Mouse (Mus musculus): Measurements from ENCODE around the gene Npy4r. TPM values are rescaled to one million over a fixed set of nuclear protein-coding genes. Genes with fewer than 3 reads are reported as not detected.

Npy4r gene
- polyA plus RNA-seq, 1 experiment from 2014 or later = not detected

DNA sequence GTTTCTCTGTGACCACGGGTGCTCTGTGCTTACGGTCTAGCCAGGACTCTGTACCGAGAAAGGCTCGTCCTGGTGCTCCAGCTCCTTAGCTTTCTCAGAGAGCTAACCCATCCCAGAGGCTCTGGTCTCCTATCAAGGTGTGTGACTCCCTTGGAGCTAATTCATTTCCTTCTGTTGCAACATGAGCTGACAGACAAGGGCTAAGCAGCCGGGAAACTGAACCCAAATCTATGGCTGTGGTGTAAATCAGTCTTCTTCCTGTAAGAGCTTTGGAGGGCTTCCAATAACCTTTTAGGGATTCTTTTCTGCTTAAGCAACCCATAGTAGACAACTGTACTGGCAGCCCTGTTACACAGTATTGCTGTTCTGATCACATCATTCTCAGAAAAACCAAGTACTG, 49.7 kb downstream of the Npy4r start, which contains the start of gene A630023A22Rik:
TSS of gene A630023A22Rik (minus strand) at position 154 of the 400 bp plus-strand sequence.
- 84% methylated on average over 5 of the region's 5 CpGs for WGBS
- no peak for DNase-seq (ENCODE audit: low spot score, missing footprints)
- no peaks in the 10 kb centered on the region for H3K9me3 ChIP-seq (ENCODE audit: control insufficient read depth, low read length)
- no peak within 1 kb of the TSS for H3K27ac ChIP-seq (ENCODE audit: low read depth, low read length)
- H3K4me1 ChIP-seq (ENCODE audit: control insufficient read depth, insufficient read depth, low read length) = no peaks in the 10 kb centered on the region
- H3K27me3 ChIP-seq (ENCODE audit: control insufficient read depth, insufficient read depth, low read length) = no peaks in the 10 kb centered on the region
- H3K4me2 ChIP-seq = no peak within 1 kb of the TSS
- no peak for ATAC-seq (ENCODE audit: low FRiP score)
- H3K4me3 ChIP-seq (ENCODE audit: low read depth, low read length) = no peak within 1 kb of the TSS
- H3K36me3 ChIP-seq (ENCODE audit: control insufficient read depth, insufficient read depth, low read length) = no peaks in the 10 kb centered on the region
- H3K9ac ChIP-seq (ENCODE audit: low read length) = no peak within 1 kb of the TSS

DNA sequence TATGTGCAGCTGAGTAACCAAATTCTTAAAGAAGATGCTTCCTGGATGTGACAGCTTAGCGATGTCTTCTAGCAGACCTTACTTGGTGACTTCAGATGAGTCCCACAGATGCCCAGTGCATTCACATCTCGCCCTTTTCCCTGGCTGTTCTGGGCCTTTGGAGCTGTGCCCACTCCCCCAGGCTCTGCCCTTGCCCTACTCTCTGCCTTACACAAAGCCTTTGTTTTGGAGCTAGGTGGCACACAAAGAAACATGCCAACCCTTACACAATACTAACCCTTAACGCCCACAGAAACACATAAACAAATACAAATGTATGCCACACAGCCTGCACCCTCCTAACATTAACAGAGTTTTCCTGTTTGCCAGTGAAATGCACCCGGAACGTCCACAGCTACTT, 56.1 kb downstream of the Npy4r start:
- Histone ChIP-seq H3K4me2 (no peak overlapping the region), H3K27ac (ENCODE audit: low read depth, low read length) (no peak overlapping the region), H3K4me1 (ENCODE audit: control insufficient read depth, insufficient read depth, low read length) (no peaks in the 10 kb centered on the region), H3K27me3 (ENCODE audit: control insufficient read depth, insufficient read depth, low read length) (no peaks in the 10 kb centered on the region), H3K9me3 (ENCODE audit: control insufficient read depth, low read length) (no peaks in the 10 kb centered on the region), H3K36me3 (ENCODE audit: control insufficient read depth, insufficient read depth, low read length) (no peaks in the 10 kb centered on the region), H3K4me3 (ENCODE audit: low read depth, low read length) (no peak overlapping the region), H3K9ac (ENCODE audit: low read length) (no peak overlapping the region)
- WGBS = 83% methylated on average over 5 of the region's 5 CpGs
- no peak for DNase-seq (ENCODE audit: low spot score, missing footprints)
- no peak for ATAC-seq (ENCODE audit: low FRiP score)

Other genes with a start within 250 kb of the Npy4r start
- 1.7 and 1.9 TPM in 2 replicates for gene Gdf10, start 228.9 kb downstream of the Npy4r start, polyA plus RNA-seq (2014; fragmentation: Nextera tagmentation; extraction: Ambion mirVana)
- gene Gdf2, start 211.4 kb downstream of the Npy4r start, polyA plus RNA-seq (2014; fragmentation: Nextera tagmentation; extraction: Ambion mirVana) = not detected in 2 replicates
- gene Rbp3, start 198.5 kb downstream of the Npy4r start, polyA plus RNA-seq (2014; fragmentation: Nextera tagmentation; extraction: Ambion mirVana) = not detected in 2 replicates
- 0.17 TPM in 1 of 2 replicates, not detected in the other for gene Zfp488, start 173.7 kb downstream of the Npy4r start, polyA plus RNA-seq (2014; fragmentation: Nextera tagmentation; extraction: Ambion mirVana)
- gene Gm30083, start 137.3 kb downstream of the Npy4r start, polyA plus RNA-seq (2014; fragmentation: Nextera tagmentation; extraction: Ambion mirVana) = not detected in 2 replicates
- gene Gm5460, start 135.7 kb downstream of the Npy4r start, polyA plus RNA-seq (2014; fragmentation: Nextera tagmentation; extraction: Ambion mirVana) = not detected in 2 replicates
- gene Antxrl, start 99.8 kb downstream of the Npy4r start, polyA plus RNA-seq (2014; fragmentation: Nextera tagmentation; extraction: Ambion mirVana) = not detected in 2 replicates
- gene Anxa8, start 66.5 kb downstream of the Npy4r start, polyA plus RNA-seq (2014; fragmentation: Nextera tagmentation; extraction: Ambion mirVana) = 0.81 and 1.0 TPM in 2 replicates
- not detected in 2 replicates for gene A630023A22Rik, start 49.7 kb downstream of the Npy4r start, polyA plus RNA-seq (2014; fragmentation: Nextera tagmentation; extraction: Ambion mirVana)
- 0.39 and 0.60 TPM in 2 replicates for gene Gprin2, start 49.2 kb upstream of the Npy4r start, polyA plus RNA-seq (2014; fragmentation: Nextera tagmentation; extraction: Ambion mirVana)
- 0.10 and 0.11 TPM in 2 replicates for gene Syt15, start 67.1 kb upstream of the Npy4r start, polyA plus RNA-seq (2014; fragmentation: Nextera tagmentation; extraction: Ambion mirVana)
- gene Shld2, start 158.0 kb upstream of the Npy4r start, polyA plus RNA-seq (2014; fragmentation: Nextera tagmentation; extraction: Ambion mirVana) = 6.2 and 8.0 TPM in 2 replicates
- gene Glud1, start 158.2 kb upstream of the Npy4r start, polyA plus RNA-seq (2014; fragmentation: Nextera tagmentation; extraction: Ambion mirVana) = 97.8 and 101 TPM in 2 replicates
- gene Fam25c, start 202.9 kb upstream of the Npy4r start, polyA plus RNA-seq (2014; fragmentation: Nextera tagmentation; extraction: Ambion mirVana) = not detected in 2 replicates
- gene Sncg, start 222.3 kb upstream of the Npy4r start, polyA plus RNA-seq (2014; fragmentation: Nextera tagmentation; extraction: Ambion mirVana) = 65.7 and 67.3 TPM in 2 replicates
- 4.7 and 5.3 TPM in 2 replicates for gene Mmrn2, start 223.0 kb upstream of the Npy4r start, polyA plus RNA-seq (2014; fragmentation: Nextera tagmentation; extraction: Ambion mirVana)

Measured in midbrain, embryonic 11.5 days (tissue).